Mouse (Mus musculus) heart, postnatal 14 days (tissue): Measurements from ENCODE around the gene Dnm3. TPM values are rescaled to one million over a fixed set of nuclear protein-coding genes. Genes with fewer than 3 reads are reported as not detected.

ENCODE experiments used
- DNase-seq, 2 experiments: peaks; one replicate each; pipeline ENCODE4 v3.0.0; 2021 to 2022
- intact Hi-C: fragments of 180-260 bp; cut with DNase I; formaldehyde crosslinking; loops from one replicate; pipeline ENCODE4 v1.15.1; 2025
- total RNA-seq, 2 experiments: library from RNA; stranded (reverse); gene quantifications; 2 replicates each; pipeline ENCODE4 v1.2.3; 2021

Gene Dnm3
- total RNA-seq, 2 experiments from 2014 or later: 11.1 to 14.9 TPM

DNA sequence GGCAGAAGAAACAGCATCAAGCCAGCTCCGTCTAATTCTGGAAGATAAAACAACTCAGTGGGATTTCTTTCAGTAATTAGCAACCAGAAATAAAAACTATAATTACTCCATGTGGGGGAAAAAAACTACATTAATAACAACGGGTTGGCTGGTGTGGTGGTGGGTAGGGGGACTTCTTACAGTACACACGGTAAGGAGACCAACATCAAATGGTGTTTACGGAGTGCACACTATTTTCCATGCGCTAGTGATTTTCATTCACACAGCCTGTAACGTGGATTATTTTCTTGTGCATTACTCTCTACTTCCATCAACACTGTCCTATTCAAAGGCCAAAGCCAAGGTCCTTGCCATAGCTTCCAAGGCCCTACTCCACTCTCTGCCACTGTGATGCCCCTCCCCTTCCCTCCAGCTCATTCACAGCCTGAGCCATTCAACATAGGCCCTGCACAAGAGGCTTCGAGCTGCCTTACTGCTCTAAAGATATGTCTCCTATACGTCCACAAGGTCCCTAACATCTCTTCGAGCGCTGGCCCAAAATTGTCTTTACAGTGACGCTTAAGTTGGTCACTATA lies 203.1 kb downstream of the Dnm3 start:
- intact Hi-C loops: loop anchor here (5.0 kb wide), 1 partner anchor 272 kb away; no protein-coding TSS in a partner anchor
- no peak for DNase-seq

DNA sequence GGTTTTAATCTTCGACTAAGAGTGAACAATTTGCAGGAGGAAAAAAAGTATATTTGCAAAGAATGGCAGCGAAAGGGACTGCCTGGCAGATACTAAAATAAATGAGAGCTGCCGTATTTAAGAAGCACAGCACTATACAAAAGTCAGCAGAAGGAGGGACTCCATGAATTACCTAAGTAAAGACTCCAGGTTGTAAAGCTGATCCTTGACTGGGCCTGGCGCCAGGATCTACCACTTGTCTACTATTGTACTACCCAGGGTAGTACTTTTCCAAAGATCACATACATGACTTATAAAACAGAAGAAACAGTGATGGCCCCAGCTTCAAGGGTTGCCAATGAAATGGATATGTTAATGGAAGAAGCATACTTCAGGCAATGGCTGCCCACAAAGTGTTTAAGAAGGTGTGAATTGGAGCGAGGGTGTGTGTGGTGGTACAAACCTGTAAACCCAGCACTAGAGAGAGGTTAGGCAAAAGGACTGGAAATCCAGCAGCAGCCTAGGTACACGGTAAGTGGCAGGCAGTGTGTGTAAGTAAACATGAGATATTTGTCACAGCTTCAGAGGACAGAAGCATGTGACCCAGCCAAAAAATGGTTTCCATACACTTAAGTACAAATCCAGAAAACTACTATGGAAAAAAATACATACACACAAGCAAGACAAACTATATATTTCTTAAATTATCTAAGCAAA lies 220.8 kb downstream of the Dnm3 start:
- intact Hi-C loops: no loop called here
- DNase-seq: no peak

DNA sequence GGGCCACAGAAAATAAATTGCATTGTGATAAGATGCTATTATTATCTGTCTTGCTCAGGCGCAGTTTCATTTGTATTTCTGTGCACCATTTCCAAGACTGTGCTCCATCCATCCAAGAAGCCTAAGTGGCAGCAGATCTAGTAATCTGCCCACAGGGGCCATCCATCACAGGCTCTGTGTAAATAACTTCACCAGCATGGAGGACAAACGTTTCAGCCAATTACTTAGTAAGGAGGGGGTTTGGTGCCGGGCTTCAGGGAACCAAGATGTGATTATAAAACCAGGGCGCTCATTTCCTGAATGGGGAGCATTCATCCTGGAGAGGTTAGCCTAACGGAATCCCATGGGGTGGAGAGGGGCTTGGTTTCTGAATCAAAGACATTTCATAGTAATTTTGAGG lies 222.9 kb downstream of the Dnm3 start:
- intact Hi-C loops: no loop called here
- DNase-seq: no peak

DNA sequence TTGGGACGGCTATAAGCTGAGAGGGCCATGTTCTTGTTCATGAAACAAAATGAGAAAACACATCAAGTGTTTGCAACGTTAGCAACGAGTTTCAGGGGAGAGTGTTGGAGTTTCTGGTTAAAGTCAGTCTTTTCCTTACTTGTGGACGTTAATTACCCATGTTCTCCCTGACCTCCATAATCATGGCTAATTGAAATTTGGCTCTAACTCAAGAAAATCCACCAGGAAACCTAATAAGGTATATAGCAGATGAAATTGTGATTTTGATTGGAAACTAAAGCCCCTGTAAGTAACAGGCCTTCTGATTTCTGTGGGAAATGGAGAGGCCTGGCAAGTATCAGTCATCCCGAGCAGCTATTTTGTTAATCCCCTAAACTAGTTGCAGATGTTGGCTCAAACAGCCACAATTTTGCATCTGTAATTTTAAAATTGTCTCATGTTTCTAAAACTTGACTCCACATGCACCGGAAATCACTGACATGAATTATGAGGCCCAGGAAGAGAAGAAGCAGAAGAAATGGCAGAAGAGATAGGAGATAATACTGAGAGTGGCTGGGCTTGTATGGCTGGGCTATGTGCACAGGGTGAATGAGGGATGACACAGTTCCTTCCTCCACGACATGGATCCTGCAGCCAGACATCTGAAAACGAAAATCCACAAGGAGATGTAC lies 223.7 kb downstream of the Dnm3 start:
- DNase-seq: no peak

DNA sequence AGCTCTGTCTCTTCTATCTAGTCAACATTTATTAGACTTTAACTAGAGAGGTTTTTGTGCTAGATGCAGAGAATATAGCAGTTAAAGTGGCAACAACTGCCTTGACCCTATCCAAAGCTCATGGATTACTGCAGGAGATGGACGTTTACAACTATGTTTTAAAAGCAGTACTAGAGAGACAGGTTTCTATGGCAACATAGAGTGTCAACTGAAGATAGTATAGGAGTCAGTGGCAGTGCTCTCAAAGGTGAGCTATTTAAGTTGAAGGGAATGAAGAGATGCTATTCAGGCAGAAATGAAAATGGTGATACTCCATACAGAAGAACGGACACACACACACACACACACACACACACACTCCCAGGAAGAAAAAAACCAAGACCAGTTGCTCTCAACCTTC lies 225.0 kb downstream of the Dnm3 start:
- no peak for DNase-seq

More for the DNA sequence above, 223.7 kb downstream of the Dnm3 start:
- intact Hi-C loops: no loop called here

DNA sequence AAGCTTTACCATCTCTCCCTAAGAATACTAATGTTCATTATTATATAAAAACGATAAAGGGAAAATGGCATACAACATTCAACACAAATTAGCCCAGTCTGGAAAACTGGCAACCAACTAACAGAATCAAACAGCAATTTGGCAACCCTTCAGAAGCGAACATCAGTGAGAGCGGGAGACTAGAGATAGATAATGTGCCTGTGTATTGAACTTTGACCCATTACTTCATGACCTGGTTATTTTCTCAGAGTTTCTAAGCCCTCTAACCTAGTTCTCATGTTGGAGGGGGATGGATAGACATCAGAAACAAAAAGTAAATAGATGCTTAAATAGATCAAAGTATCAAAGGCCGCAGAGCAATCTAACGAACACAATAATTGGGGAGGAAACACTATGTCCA lies 230.6 kb downstream of the Dnm3 start:
- intact Hi-C loops: no loop called here
- DNase-seq: no peak

More for the DNA sequence above, 225.0 kb downstream of the Dnm3 start:
- intact Hi-C loops: no loop called here

DNA sequence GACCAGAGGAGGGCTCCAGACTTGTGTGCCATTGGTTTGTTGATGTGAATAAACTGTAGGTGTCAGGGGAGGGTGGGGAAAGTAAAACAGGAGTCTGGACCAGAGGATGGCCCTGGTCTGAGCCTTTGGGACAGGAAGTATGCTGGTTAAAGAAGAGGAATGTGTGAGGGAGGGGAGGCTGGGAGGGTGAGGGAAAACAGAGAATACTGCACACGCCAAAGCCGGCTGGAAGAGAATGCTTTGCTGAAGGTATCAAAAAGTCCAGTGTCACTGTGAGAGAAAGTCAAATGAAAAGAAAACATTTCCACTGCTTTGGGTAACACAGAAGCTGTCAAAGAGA lies 234.2 kb downstream of the Dnm3 start:
- intact Hi-C loops: no loop called here
- no peak for DNase-seq

DNA sequence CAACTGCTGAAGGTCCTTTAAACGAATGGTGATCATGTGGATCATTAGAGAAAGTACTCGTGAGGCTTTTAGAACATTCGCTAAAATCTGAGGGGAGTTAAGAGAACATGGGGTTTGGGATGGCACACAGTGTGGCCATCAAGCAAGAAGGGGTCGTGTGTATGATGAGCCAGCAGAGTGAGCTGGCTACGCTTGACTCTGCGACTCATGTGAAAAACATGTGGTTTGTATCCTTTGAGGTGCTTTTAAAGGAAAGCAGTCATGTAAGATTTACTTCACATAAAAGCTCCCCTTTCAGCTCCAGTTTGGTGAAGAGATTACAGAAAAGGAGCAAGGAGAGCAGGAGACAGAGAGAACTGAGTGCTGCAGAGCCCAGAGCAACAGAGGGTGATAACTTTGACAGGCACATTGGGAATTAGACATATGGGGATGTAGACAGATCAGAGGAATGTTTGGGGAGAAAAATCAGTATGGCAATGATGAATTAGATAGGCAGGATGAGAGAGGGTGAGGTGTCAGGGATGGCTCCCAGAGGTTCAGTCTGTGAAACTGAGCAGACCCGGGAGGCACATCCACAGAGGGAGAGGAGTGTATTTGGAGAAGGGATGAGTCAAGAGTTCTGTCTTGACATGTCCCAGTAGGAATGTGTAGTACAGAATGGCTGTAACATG lies 234.7 kb downstream of the Dnm3 start:
- intact Hi-C loops: no loop called here
- DNase-seq: no peak

- DNase-seq: peak in 1 of 2 experiments; percentile 11
- intact Hi-C loops: no loop called here
Measured at GRCm38 (mm10) chr1:162240720-162241119, 237.1 kb downstream of the Dnm3 start.

DNA sequence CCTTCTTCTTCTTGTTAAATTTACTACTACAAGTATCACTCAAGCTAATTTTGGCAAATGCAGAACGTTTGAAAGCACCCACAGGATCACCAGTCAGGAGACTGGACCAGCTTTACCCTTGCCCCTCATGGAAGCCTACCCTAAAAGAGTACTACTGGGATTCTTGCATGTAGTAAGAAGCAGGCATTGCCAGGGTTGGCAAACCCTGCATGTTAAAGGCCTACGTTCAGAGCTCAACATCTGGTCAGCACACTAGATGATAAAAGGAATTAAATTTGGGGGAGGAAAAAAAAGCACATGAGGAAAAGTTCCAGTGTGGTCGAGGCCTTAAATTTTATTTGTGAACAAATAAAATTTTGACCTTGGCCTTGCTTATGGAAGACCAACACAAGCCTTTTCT lies 239.2 kb downstream of the Dnm3 start:
- intact Hi-C loops: no loop called here
- DNase-seq: no peak

DNA sequence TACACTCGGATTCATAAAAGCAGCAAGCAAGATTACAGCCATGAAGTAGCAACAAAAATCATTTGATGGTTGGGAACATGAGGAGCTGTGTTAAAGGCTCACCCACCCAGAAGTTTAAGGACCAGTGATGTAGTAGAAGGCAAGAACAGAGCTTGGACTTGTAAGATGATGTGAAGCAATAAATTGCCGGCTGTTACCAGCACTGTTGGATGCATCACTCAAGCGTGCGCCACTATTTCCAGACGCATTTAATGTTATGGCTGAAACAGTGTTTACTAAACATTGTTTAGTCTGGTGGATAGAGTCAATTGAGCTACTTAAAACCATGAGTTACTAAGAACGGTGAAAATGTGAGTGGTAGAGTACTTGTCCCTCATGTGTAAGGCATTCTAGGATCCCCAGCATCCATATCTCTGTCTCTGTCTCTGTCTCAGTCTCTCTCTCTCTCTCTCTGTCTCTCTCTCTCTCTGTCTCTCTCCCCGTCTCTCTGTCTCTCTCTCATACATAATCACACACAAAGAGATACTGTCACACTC lies 241.1 kb downstream of the Dnm3 start:
- no peak for DNase-seq
- intact Hi-C loops: no loop called here

DNA sequence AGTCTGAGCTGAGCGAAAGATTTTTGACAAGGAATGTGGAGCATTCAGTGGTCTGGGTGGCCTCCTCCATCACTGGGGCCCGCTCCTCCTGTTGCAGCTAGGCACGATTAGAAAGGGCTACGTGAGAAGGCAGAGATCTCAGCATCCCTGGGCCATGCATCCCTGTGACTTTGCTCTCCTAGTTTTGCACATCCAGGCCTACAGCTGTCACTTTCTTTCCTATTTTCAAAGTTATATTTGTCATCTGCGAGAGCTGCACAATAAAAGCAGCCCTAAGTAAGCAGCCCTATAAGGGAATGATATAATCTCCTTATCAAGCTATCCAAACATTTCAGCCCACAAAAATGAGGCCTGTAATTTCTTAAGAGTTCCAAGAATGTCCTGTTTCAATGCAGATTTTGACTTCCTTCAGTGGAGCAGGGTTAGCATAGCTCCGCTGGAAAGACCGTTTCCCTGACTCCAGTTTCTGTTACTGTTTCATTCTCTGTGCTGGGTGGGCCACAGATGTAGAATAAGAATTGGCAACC lies 252.2 kb downstream of the Dnm3 start:
- DNase-seq: no peak
- intact Hi-C loops: no loop called here

DNA sequence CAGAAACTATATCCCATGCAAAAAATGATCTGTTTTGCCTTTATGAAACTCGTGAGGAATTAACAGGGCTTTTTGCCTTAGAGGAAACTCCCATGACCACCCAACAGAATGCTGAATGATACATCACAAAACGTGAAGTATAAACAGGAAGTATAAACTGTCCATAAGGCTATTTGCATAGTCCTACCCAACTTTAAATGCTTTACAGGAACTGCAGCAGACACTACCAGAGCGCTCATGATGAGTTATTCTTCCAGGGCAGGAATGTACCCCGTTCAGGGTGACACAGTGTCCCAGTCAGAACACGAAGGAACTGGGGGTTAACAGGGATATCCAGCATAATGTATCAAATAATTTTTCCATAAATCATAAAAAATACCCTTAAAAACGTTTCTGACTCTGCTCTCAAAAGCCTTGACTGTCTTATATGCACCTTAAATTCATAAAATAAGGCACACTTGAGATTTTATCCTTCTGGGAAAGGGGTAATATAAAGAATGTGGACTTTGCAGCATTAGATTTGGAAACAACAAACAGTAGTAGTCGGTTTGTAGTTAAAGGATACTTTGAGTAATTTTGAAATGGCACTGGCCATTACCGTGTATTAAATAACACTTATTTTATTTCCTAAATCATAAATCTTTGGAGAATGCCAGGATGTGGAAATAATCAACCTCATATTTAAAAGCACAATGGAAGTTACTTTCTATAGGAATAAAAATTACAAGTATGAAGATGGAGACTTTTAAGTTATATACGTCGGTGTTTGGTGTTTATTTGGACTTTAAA lies 252.8 kb downstream of the Dnm3 start:
- intact Hi-C loops: loop anchor here (5.0 kb wide), 1 partner anchor 87 kb away; no protein-coding TSS in a partner anchor
- DNase-seq: no peak

GRCm38 (mm10) chr1:162224061-162224460 lies 253.8 kb downstream of the Dnm3 start:
- no peak for DNase-seq
- intact Hi-C loops: loop anchor here (5.0 kb wide), 1 partner anchor 88 kb away; no protein-coding TSS in a partner anchor

DNA sequence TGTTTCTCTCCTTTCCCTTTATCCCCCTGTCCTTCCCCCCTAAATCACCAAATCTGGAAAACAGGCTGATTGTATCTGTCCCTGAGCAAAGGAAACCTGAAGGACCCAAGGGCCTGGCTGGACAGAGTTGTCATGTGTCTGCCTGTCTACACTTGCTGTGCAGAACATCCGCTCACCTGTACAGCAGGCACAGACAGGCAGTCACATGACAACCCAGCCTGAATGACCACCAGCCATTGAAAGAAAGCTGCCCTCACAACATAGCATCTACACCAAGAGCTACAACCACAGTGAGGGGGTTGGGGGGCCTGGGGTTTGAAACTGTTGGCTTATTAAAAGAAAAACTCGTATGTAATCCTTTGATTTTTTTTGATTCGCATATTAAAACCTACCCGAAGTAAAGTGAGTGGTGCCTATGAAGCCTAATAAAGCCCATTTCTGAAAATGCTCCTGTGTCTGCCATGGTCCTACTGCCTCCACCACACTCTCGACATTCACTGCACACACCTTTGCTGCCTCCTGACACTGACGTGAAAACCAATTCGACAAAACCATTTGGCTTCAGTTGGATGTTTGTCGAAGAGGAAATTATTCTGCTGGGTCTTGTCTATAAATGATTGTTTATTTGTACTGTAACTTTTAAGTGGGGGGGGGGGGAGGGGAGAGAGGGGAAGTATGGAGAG lies 254.4 kb downstream of the Dnm3 start:
- no peak for DNase-seq
- intact Hi-C loops: loop anchor here (5.0 kb wide), 1 partner anchor 89 kb away; no protein-coding TSS in a partner anchor

GRCm38 (mm10) chr1:162222353-162222752 lies 255.5 kb downstream of the Dnm3 start:
- intact Hi-C loops: loop anchor here (5.0 kb wide), 1 partner anchor 90 kb away; no protein-coding TSS in a partner anchor
- no peak for DNase-seq

DNA sequence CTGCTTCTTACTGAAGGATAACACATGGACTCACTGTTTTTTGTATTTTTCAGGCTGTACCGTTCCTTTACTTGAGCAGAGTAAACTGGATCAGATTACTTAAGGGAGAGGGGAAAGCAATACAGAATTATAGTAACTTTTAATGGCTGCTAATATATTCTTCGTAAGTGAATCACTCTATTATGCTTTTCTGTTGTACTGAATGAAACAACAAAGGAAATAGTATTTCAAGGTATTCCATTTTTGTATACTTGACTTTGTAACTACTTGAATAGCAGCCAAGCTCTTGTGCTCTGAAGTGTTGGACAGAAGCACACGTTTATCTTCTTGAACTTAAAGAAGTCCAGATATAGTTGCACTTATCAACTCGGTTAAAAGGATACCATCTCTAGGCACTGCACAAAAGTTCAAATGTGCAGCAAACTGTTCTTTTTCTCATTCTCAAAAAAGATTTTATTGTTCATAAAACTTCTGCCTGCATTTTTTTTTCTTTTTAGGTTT lies 256.0 kb downstream of the Dnm3 start:
- no peak for DNase-seq
- intact Hi-C loops: loop anchor here (5.0 kb wide), 1 partner anchor 90 kb away; no protein-coding TSS in a partner anchor

GRCm38 (mm10) chr1:162220891-162221290 lies 256.9 kb downstream of the Dnm3 start:
- intact Hi-C loops: loop anchor here (5.0 kb wide), 1 partner anchor 91 kb away; no protein-coding TSS in a partner anchor
- no peak for DNase-seq

DNA sequence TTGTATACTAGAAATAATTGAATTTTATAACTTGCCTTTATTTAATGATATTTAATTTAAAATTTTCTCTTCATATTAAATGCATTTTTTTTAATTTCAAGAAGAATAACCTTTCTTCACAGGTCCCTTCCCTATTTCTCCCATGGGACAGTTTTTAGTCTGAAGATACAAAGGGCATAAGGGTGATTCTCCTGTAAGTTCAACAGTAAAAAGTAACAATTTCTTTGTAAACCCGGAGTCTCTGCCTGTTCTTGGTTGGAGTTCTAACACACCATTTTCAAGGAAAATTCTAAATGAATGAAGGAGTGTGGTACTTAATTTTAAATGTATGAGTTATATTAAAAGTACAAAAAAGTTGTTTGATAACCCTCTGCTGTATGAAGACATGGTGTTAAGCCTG lies 258.1 kb downstream of the Dnm3 start:
- DNase-seq: no peak
- intact Hi-C loops: loop anchor here (5.0 kb wide), 3 partner anchors 37 to 212 kb away; no protein-coding TSS in a partner anchor
